Mouse (Mus musculus): ENCODE results near the gene Dlst.
A peak's percentile ranks its signal among the peaks of the same experiment; 100 is the strongest.

The Dlst gene

DNA sequence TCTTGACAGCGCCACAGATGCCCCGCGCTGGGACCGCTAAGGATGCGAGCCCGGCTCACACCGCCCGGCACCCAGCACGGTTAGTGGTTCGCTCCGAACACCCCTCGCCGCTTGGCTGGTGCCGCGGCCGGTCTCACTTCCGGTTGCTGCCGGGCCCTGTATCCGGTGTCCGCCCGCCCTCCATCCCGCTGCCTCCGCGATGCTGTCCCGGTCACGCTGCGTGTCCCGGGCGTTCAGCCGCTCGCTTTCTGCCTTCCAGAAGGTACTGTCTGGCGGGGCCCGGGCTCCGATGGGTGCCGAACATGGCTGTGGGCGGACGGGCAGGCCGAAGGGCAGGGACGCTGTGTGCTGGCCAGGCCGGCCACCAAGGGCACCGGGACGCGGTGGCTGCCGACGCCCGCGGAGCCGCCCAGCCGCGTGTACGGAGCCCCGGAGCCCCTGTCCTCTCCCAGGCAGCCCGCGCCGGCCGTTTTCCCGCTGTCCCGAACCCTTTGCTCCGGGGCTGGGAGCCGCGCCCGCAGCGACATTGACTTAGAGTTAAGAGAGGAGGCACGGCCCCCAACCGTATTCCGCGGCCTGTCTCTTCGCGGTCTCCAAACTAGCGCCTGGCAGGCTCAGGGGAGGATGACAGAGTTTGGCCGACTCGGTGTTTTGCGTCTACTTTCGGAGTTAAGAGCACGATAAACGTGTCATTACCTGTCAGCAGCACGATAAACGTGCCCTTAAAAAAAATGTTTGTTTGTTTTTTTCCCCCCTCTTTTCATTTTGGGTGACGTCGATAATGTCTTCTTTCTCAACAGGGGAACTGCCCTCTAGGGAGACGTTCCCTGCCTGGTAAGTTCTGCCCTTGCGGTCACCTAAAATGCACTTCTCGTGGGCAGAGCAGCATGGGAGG is at the start of gene Dlst, which contains the start of gene Prox2:
Dlst (plus strand) TSS at position 136 of the 895 bp plus-strand sequence.
Prox2 (minus strand) TSS at position 62 of the 895 bp plus-strand sequence.
- peak; percentile 96 for ATAC-seq (ENCODE audit: insufficient number of reproducible peaks, low FRiP score, low TSS enrichment)

DNA sequence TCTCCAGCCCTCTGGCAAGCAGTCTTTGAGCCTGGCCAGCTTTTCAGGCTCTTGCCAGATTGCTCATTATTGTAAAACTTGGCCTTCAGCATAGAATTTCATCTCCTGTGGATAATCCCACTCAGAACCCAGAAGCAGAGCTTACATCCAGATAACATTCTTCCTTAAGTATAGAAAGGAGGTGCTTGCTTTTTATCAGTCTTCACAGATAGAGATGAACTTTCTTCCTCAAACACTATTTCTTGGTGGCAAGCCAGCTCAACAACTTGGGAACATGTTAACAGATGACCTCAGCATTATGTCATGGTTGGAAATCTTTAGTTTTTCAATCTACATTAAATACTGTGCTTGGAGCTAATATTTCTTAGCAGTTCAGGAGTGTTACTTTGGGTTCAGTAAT is 39.6 kb upstream of the Dlst start:
- ATAC-seq (ENCODE audit: insufficient number of reproducible peaks, low FRiP score, low TSS enrichment): no peak

DNA sequence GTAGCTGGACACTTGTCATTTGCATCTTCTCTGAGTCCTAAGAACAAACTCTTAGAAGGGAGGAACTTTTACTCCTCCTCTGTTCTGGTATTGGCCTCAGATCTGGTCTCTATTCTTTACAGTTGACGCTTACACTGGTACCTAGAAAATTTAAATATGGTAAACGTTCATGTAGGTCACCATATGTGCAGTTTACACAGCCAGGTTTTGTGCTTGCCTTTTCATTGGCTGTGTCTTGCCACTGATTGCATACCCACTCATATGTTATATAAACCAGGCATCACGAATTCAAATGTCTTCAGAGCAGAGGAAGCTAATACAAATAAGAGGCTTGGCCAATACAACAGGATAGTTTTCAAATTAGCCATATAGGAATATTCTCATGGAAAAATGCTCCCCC is 33.5 kb upstream of the Dlst start:
- no peak for ATAC-seq (ENCODE audit: insufficient number of reproducible peaks, low FRiP score, low TSS enrichment)

DNA sequence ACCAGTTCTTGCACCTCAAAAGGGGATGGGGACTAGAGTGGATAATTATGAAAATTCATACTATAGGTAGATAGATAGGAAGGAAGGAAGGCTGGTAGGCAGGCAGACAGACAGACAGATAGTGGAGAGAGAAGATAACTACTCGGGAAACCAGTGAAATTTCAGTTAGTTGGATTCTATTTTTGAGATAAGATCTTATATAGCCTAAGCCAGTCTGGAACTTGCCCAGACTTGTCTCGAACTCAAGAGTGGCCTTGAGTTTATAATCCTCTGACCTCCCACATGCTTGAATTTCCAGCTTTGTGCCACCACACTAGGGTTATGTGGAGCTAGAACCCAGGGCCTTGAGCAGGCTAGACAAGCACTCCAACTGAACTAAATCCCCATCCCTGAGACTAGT is 26.4 kb upstream of the Dlst start:
- ATAC-seq (ENCODE audit: insufficient number of reproducible peaks, low FRiP score, low TSS enrichment): no peak

DNA sequence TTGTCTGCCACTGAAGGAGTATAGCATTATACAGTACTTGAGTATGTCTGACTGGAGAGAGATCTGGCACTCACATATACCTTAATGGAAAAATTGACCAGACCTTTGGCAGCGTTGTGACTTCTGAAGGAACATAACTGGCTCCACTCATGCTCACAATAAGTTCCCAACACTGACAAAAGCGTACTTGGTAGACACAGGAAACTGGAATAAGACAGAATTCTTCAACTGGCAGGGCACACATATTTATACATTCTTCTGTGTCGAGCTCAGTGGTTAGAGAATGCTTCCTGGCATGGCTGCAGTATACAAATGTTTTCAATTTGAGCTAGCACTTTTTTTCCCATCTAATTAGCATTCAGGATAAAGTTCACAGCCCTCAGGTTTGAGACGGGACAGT is 25.7 kb upstream of the Dlst start:
- ATAC-seq (ENCODE audit: insufficient number of reproducible peaks, low FRiP score, low TSS enrichment): no peak

DNA sequence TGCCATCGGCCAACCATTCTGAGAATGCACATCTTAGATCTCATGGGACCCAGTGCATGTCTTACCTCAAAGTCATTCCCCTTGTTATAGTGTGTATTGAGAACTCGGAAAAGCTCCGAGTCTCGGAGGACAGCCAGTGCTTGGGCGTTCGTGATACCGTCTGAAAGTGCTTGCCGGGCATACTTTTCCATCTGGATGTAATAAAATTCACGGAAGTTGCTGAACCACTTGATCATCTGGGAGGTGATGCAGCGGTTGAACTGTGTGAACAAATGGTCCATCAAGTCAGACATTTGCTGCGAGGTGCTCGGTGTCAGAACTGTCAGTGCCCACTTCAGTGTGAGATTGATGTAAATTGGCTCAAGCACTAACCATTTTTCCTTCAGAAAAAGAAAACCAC is 22.8 kb upstream of the Dlst start:
- ATAC-seq (ENCODE audit: insufficient number of reproducible peaks, low FRiP score, low TSS enrichment): no peak

DNA sequence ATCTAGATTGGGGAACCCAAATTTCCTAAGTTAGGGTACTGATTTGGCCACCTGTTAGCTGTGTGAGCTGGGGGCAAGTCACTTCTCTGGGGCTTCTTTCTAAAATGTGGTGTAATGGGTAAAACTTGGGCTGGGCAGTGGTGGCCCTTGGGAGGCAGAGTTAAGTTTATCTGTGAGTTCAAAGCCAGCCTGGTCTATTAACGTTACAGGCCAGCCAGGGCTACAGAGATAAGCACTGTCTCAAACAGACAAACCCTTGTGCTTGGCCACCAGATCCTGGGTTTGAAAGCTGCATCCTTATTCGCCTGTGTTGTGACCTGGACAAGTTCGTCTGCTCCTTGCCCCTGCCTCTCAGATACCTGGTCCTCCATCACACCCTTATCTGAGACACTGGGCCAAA is 19.4 kb upstream of the Dlst start:
- ATAC-seq (ENCODE audit: insufficient number of reproducible peaks, low FRiP score, low TSS enrichment): no peak

DNA sequence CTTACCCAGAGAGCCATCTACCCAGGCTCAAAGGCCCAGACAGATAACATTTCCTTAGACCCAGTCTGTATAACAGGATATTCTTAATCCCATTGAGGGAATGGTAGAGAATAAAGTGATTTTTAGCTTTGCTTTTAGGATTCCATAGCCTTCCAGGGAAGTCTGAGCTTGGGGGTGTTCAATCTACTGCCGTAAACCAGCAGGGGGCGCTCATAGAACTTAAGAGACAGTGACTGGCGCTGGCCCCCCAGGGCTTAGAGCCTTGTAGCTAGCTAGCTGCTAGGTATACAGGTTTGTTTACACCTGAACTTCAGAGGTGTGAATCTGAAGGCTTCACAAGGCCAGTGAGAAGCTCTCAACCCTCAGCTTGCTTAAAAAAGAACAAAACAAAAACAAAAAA is 18.4 kb upstream of the Dlst start:
- ATAC-seq (ENCODE audit: insufficient number of reproducible peaks, low FRiP score, low TSS enrichment): no peak

DNA sequence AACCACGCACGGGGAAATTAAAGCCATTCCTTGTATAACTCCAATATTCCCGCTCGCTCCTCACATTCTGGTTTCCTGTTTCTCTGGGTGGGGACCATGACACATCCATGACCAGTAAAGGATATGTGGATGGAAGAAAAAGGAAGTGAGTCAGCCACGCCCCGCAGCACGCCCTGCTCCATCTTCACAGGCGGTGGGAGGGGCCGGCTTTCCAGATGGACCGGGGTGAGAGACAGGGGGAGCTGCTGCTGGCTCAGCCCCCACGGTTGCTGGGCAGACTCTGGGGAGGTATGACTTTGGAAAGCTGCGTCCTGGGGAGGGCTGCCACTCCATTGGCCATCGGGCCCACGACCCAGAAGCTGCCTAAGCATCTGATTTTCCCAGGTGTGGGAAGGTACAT is 16.6 kb upstream of the Dlst start:
- ATAC-seq (ENCODE audit: insufficient number of reproducible peaks, low FRiP score, low TSS enrichment): no peak

DNA sequence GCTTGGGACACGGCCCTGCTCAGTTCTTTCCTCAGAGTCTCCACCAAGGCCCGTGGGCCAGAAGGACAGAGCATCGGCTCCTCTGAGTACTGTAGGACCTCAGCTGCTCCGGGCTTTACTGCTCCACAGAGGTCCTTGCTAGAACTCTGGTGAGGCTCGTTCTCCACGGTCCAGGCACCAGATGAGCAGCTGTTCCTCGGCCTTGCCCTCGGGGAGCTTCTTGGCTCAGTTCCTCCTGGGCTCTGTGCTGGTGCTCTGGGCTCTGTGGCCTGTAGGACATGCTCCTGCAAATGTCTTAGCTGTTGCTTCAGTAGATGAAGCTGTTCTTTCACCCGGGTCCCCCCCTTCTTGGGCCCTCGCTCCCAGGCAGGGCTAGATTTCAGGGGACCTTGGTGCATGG is 15.9 kb upstream of the Dlst start:
- ATAC-seq (ENCODE audit: insufficient number of reproducible peaks, low FRiP score, low TSS enrichment): no peak

DNA sequence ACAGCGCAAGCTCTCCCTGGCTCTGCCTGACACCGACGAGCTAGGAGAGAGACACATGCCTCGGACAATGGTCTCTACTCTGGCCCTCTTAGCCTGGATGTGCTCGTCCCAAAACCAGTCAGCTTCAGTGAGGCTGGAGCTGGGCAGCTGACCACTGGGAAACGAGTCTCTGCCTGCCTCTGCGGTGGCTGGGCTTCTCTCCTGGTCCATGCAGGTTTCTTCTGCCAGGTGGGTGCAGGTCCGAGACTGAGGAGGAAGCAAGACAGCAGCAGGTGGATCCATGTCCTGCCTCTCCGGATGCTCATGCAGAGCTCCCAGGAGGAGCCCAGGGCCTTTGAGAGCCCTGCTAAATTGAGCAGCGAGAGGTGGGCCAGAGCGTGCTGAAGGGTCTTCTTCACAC is 15.5 kb upstream of the Dlst start:
- no peak for ATAC-seq (ENCODE audit: insufficient number of reproducible peaks, low FRiP score, low TSS enrichment)

DNA sequence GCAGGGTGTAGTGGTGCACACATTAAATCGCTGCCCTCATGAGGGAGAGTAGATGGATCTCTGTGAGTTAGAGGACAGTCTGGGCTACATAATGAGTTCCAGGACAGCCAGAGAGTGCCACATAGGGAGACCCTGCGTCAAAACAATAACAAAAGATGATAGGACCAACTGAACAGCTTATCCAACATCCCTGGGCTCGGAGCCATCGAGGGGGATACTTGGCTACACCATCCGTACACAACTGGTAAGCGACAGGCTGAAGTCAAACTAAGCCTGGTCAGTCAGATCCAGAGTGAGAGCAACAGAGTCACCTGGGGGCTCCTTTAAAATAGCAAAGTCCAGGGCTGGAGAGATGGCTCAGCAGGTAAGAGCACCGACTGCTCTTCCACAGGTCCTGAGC is 14.8 kb upstream of the Dlst start:
- ATAC-seq (ENCODE audit: insufficient number of reproducible peaks, low FRiP score, low TSS enrichment): no peak

DNA sequence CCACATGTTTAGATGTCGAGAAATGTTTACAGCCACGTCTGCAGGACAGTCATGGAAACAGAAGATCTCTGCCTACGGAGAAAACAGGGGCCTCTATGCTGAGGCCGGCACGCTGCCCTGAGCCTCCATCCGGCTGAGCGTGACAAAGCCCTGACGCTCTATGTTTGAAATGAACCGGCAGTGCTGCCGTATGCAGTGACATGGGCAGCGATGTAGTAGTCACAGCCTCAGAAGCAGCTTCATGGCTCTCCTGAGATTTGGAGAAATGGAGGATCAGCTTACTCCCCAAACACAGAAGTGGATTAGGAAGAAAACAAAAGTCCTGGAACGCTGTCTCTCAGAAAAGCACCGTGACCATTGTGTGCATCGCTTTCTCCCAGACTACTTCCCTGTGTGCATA is 9.6 kb upstream of the Dlst start:
- no peak for ATAC-seq (ENCODE audit: insufficient number of reproducible peaks, low FRiP score, low TSS enrichment)

DNA sequence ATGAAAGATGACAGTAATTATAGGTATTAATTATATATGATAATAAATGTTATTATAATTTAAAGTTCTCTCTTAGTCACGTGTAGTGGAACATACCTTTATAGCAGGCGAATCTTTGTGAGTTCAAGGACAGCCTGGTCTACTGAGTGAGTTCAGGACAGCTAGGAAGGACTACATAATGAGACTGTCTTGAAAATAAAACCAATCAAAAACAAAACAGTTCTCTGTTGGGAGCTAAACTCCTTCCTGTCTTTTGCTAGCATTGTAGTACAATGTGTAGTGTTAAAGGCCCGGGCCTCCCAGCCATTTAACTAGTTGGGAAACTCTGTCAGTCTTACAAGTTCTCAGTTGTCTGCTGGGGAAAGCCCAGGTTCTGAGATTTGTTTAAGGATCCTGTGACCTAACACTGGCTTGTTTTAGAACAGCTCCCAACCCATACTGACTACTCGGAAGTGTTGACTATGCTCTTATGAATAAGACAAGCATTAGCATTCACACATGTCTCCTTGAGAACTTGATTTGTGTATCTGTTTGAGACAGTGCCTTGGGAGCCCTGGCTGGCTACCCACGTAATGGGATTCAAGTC is 9.0 kb upstream of the Dlst start:
- ATAC-seq (ENCODE audit: insufficient number of reproducible peaks, low FRiP score, low TSS enrichment): no peak

DNA sequence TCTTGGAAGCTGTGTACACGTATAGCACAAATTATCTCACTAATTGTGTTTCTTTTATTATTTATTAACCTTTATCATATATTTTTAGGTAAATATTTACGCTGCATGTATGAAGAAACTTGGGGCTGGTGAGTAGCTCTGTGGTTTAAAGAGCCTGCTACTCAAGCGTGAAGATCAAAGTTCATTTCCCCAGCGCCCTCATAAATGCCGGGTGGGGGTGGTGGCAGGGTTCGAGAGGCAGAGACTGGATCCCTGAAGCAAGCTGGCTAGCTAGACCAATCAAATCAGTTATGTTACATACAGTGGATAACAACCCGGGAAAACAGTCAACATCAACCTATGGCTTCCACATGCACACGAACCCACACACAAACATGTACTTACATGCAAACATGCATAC is 7.5 kb upstream of the Dlst start:
- ATAC-seq (ENCODE audit: insufficient number of reproducible peaks, low FRiP score, low TSS enrichment): no peak

DNA sequence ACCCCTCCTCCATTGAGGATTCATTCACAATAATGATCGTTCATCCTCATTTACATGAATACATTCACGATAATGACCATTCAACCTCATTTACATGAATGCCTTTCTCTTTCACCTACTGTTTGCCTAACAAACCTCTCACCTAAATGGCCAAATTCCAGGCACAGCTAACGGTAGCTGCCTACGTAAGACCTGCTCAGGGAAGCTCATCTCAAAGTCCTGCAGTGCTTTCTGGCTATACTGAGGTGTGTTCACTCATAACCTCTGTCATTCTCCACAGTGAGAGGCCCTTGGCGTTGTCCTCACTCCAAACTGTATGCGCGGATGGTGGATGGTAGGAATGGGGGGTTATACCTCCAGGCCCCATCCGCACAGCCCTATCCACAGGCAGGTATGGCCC is 5.8 kb upstream of the Dlst start:
- no peak for ATAC-seq (ENCODE audit: insufficient number of reproducible peaks, low FRiP score, low TSS enrichment)

DNA sequence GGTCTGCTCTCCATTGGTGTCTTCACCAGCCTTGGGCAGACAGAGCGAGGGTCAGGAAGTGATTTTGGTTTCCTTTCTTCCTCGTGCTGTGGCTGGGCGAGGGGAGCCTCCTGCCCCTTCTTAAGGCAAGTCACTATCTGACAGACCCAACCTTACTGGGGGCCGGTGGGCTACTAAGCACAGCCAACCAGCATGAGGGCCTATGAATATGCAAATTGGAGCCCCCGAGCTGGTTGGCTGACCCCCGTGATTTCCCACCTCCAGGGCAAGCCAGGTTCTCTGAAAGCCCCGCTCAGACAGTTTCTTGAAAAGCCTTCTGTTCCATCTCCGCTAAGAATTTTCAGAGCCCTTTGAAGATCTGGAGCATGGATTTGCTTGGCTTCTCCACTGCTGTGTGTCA is 4.3 kb upstream of the Dlst start:
- ATAC-seq (ENCODE audit: insufficient number of reproducible peaks, low FRiP score, low TSS enrichment): no peak

DNA sequence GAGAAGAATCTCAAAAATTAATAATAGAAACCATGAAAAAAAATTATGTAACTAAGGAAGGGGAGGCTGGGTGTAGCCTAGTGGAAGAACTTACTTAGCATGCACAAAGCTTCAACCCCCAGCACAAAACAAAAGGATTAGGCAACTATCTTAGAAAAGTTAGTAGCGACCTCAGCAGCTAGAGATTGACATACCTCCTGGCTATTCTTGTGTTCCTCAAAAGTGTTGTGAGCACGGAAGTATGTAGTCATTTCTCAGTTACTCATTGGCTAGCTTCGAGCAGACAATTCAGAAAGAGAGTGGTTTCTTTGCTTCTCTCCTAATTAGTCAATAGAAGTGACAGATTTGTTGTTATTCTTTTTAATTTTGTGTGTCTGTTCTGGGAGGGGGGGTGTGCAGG is 2.0 kb upstream of the Dlst start:
- no peak for ATAC-seq (ENCODE audit: insufficient number of reproducible peaks, low FRiP score, low TSS enrichment)

DNA sequence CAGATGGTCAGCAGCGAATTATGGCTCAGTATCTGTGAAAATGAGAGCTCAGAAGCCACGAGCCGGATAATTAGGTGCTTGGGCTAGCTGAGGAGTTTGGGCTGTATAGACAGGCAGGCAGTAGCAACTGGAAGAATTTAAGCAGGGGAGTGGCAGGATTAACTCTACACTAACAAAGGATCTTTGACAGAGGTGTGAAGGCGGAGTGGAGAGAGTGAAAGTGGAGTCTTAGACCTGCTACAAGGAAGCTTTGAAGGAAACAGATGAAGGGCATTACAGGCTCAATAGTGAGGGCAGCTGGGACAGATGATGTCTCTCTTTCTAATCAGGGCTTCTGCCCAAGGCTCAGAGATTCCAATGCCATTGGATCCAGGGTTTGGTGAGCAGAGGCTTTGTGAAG is 1.2 kb upstream of the Dlst start:
- no peak for ATAC-seq (ENCODE audit: insufficient number of reproducible peaks, low FRiP score, low TSS enrichment)

DNA sequence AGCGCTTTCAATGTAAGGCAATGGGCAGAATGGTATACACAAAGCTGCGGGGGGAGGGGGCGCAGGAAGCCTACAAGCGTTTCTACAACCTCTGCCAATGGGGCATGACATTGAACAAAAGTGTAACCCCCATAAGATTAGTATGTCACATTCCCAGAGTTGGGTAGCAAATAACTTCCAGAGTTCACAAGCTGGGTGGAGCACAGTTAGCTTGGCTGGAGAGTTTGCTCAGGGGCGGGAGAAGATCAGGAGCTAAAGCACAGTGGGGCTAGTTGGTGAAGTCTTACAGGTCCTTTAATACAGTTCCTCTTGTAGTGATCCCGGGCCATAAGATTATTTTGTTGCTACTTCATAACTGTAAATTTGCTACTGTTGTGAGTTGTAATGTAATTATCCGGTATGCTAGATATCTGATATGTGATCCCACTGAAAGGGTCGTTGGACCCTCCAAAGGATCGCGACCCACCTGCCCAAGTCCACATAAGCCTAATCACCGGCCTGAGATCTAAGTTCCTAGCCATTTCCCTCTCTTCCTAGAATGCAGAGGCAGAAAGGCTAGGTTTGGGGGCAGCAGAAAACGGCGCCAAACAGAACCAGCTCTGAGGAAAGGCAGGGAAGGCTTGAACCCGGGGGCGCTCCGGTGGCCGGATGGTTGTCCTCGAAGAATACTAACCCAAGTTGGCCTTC is 479 bp upstream of the Dlst start:
- no peak for ATAC-seq (ENCODE audit: insufficient number of reproducible peaks, low FRiP score, low TSS enrichment)

DNA sequence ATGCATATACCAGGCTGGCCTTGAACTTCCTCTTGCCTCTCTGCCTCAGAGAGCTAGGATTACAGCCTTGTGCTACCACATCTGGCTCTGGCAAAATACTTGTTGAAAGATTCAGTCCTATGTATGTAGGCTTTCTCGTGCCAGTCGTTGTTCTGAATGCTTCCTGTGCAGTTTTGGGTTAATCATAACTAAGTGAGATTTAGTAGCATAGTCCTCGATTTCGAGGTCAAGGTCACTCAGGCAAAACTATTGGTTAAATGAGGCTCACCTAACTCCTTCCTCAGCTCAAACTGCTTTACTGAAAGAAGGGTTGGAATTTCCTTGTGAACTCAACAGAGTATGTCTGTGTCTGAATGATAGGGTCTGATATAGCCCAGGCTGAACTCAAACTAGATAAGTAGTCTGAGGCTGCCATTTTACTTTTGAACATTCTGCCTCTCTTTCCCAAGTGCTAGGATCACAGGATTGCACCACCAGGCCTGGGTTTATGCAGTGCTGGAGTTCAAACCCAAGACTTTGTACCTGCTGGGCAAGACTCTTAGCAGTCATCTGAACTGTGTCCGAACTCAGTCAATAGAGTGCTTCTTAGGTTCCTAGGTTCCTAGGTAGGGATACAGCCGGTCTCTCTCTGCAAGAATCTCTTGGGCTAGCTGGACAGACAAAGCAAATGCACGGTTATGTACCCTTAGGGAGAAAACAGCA is 2.1 kb downstream of the Dlst start:
- no peak for ATAC-seq (ENCODE audit: insufficient number of reproducible peaks, low FRiP score, low TSS enrichment)

All from cerebellum, adult (tissue).